In genomic region chr13:63274488-63275166, GRCm38 (mm10) we compare ENCODE assay signal across 10 mouse cellular contexts.
DNase-seq lines count a peak whose midpoint lies in the region; ATAC-seq lines count a peak whose summit lies in the region.
"Had no signal": no experiment of that assay in that cellular context is flagged by ENCODE, and none has a peak within 500 bp of the region (broad histone marks: within the 10 kb centered on the region; RNA-seq: fewer than 3 reads in every experiment).

No protein-coding gene starts in this region.

- no peak overlapping the region for H3K27ac ChIP-seq in kidney, embryonic 14.5 days (ENCODE audit: low read depth, low read length)
- peak overlapping the region; percentile 39 for H3K27ac ChIP-seq in brown adipose tissue, adult 24 weeks (replicated peaks; ENCODE audit: low read depth, low read length)
- H3K27ac ChIP-seq in limb, embryonic 15.5 days: peak overlapping the region; percentile 82

- no peak for ATAC-seq in kidney, embryonic 14.5 days (ENCODE audit: low FRiP score, low TSS enrichment)
- no peak for ATAC-seq in limb, embryonic 15.5 days (ENCODE audit: insufficient number of reproducible peaks, low FRiP score, low TSS enrichment, low read depth)

- H3K4me2 ChIP-seq in kidney, embryonic 14.5 days (replicated peaks; ENCODE audit: low read depth, low read length): peak overlapping the region; percentile 55
- peak overlapping the region; percentile 45 for H3K4me2 ChIP-seq in limb, embryonic 15.5 days

- H3K9me3 ChIP-seq in kidney, embryonic 14.5 days (ENCODE audit: control insufficient read depth, low read length): no peaks in the 10 kb centered on the region
- no peaks in the 10 kb centered on the region for H3K9me3 ChIP-seq in limb, embryonic 15.5 days

- H3K9ac ChIP-seq in kidney, embryonic 14.5 days (ENCODE audit: low read depth, low read length): peak overlapping the region; percentile 58; the same call in 1 of the 2 replicates
- 0 out of 2 replicates have a peak overlapping the region, but pooled peaks have one; percentile 37 for H3K9ac ChIP-seq in limb, embryonic 15.5 days

- peak overlapping the region; percentile 50 for H3K4me3 ChIP-seq in kidney, embryonic 14.5 days (ENCODE audit: low read length)
- peak overlapping the region; percentile 39; the same call in 1 of the 2 replicates for H3K4me3 ChIP-seq in brown adipose tissue, adult 24 weeks (ENCODE audit: insufficient read depth, low read depth, low read length)
- H3K4me3 ChIP-seq in limb, embryonic 15.5 days: peak overlapping the region; percentile 49

- DNase-seq in kidney, postnatal 36 days: no peak
- DNase-seq in CD4-positive helper T cell, adult 2 months (ENCODE audit: low read depth, low spot score): peak; percentile 44
- no peak for DNase-seq in thymus, postnatal 25 days
- DNase-seq in retina, embryonic 14.5 days (ENCODE audit: low spot score): no peak
- DNase-seq in right cerebral cortex, postnatal 14 days: no peak
- DNase-seq: kidney, adult 18-20 months; spleen, adult 18-20 months had no signal

- 63% methylated on average over 10 of the region's 10 CpGs for WGBS in kidney, embryonic 14.5 days
- WGBS in limb, embryonic 15.5 days: 34% methylated on average over 10 of the region's 10 CpGs

- peaks cover 46% of the 10 kb centered on the region for H3K4me1 ChIP-seq in kidney, embryonic 14.5 days (ENCODE audit: control insufficient read depth, insufficient read depth, low read length)
- H3K4me1 ChIP-seq in brown adipose tissue, adult 24 weeks (ENCODE audit: control insufficient read depth, insufficient read depth, insufficient read length, low read length): peaks cover 38% of the 10 kb centered on the region
- peaks cover 61% of the 10 kb centered on the region for H3K4me1 ChIP-seq in limb, embryonic 15.5 days

- no peaks in the 10 kb centered on the region for H3K27me3 ChIP-seq in kidney, embryonic 14.5 days (ENCODE audit: control insufficient read depth, insufficient read depth, low read length)
- no peaks in the 10 kb centered on the region for H3K27me3 ChIP-seq in limb, embryonic 15.5 days

- no peaks in the 10 kb centered on the region for H3K36me3 ChIP-seq in kidney, embryonic 14.5 days (ENCODE audit: control insufficient read depth, insufficient read depth, low read length)
- peaks cover 1% of the 10 kb centered on the region; the same call in 1 of the 2 replicates for H3K36me3 ChIP-seq in limb, embryonic 15.5 days
